In genomic region chr11:32701566-32701965, GRCm38 (mm10) we compare ENCODE assay signal across 13 mouse cellular contexts.
"Had no signal": no experiment of that assay in that cellular context is flagged by ENCODE, and none has a peak within 500 bp of the region (broad histone marks: within the 10 kb centered on the region; RNA-seq: fewer than 3 reads in every experiment).

No protein-coding gene starts in this region.

- DNase-seq: kidney, postnatal 14 days; lung, adult 2 months; lung, postnatal 36 days; right cerebral cortex, postnatal 25 days; spleen, adult 18-20 months; thymus, adult 18-20 months; thymus, postnatal 14 days had no signal

- ATAC-seq: lung, postnatal 0 days; midbrain, embryonic 13.5 days had no signal

- H3K4me3 ChIP-seq: left cerebral cortex, adult 2 months; limb, embryonic 10.5 days; liver, embryonic 15.5 days; midbrain, embryonic 13.5 days had no signal

- H3K9me3 ChIP-seq: limb, embryonic 10.5 days; liver, embryonic 15.5 days; midbrain, embryonic 13.5 days had no signal

- H3K9ac ChIP-seq: liver, embryonic 15.5 days; midbrain, embryonic 13.5 days had no signal

- H3K4me2 ChIP-seq: liver, embryonic 11.5 days; liver, embryonic 15.5 days; midbrain, embryonic 13.5 days had no signal

- H3K27me3 ChIP-seq: liver, embryonic 15.5 days; midbrain, embryonic 13.5 days had no signal

- H3K36me3 ChIP-seq: liver, embryonic 15.5 days; midbrain, embryonic 13.5 days had no signal

- H3K27ac ChIP-seq: left cerebral cortex, adult 2 months; limb, embryonic 10.5 days; liver, embryonic 15.5 days; midbrain, embryonic 13.5 days had no signal
